In the genomic region with DNA sequence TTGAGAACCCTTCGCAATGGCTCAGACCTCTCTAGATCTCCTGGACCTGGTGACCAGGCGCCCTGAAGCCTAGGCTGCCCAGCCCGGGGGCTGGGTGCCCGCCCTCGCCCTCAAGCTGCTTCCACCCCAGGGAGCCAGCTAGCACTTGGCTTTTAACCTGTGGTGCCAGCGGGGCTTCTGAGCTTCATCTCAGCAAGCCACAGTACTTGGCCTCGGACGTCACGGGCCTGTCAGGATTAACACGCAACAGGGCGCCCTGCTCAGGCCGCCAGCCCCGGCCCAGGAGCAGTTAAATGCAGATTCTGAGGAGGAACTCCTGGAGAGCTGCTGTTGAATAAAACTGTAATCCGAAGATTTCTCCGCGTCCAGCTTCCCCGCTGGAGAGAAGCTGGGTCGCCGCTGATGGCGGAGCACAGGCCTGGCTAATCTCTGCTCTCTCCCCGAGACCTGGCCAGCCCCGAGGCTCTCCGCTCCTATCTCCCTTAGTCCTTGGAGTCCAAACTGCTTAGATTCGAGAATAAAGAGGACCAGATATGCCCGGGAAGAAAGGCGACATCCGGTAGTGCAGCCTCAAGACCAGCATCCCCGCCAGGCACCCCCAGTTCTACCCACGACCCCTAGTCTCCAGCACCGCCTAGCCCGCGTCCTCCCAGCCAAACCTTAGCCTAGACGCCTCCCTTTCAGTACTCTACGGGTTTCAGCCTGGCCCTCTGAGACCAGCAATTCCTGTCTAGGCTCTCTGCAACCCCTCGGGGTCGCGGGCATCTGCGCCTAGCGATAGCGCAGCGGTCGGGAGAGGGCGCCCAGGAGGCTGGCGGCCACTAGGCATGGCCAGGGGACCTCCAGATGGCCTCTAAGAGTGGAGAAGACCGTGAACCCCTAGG, we compare ENCODE assay signal across 8 mouse cellular contexts. TPM values are rescaled to one million over a fixed set of nuclear protein-coding genes. Genes with fewer than 3 reads are reported as not detected.
DNase-seq lines count a peak whose midpoint lies in the region; ATAC-seq and TF ChIP-seq lines count a peak whose summit lies in the region.

No protein-coding gene starts in this region.

- H3K36me3 ChIP-seq in forebrain, embryonic 12.5 days (replicated peaks): no peaks in the 10 kb centered on the region
- H3K36me3 ChIP-seq in hindbrain, embryonic 14.5 days (replicated peaks; ENCODE audit: control insufficient read depth, insufficient read depth): peaks cover 40% of the 10 kb centered on the region

- H3K9me3 ChIP-seq in forebrain, embryonic 12.5 days: no peaks in the 10 kb centered on the region
- no peaks in the 10 kb centered on the region for H3K9me3 ChIP-seq in hindbrain, embryonic 14.5 days (ENCODE audit: control insufficient read depth, low read length)

- peaks cover 50% of the 10 kb centered on the region for H3K27me3 ChIP-seq in forebrain, embryonic 12.5 days
- no peaks in the 10 kb centered on the region for H3K27me3 ChIP-seq in hindbrain, embryonic 14.5 days (ENCODE audit: control insufficient read depth, insufficient read depth, low read length)

- H3K9ac ChIP-seq in forebrain, embryonic 12.5 days: peak overlapping the region; percentile 34
- H3K9ac ChIP-seq in hindbrain, embryonic 14.5 days: peak overlapping the region; percentile 100

- peak; percentile 47 for DNase-seq in ES-CJ7 (ENCODE audit: low read depth, low spot score)
- DNase-seq in adrenal gland, postnatal 36 days: peak; percentile 66 to 72
- DNase-seq in hindbrain, embryonic 14.5 days (ENCODE audit: low spot score): peak; percentile 52
- DNase-seq in lung, postnatal 36 days: peak; percentile 29
- DNase-seq in layer of hippocampus, adult 18-20 months (ENCODE audit: low spot score in 2 of 2): no peak
- no peak for DNase-seq in gastrocnemius, postnatal 14 days
- no peak for DNase-seq in left cerebral cortex, adult 2 months (ENCODE audit: extremely low spot score in 1 of 2, low spot score in 2 of 2)

- peaks cover 46% of the 10 kb centered on the region for H3K4me1 ChIP-seq in forebrain, embryonic 12.5 days
- H3K4me1 ChIP-seq in hindbrain, embryonic 14.5 days (replicated peaks; ENCODE audit: control insufficient read depth, insufficient read depth, low read length): peaks cover 47% of the 10 kb centered on the region

- WGBS in forebrain, embryonic 12.5 days: 9% methylated on average over 45 of the region's 45 CpGs
- 10% methylated on average over 45 of the region's 45 CpGs for WGBS in hindbrain, embryonic 14.5 days

- peak overlapping the region; percentile 21 for H3K4me3 ChIP-seq in forebrain, embryonic 12.5 days (replicated peaks)
- H3K4me3 ChIP-seq in hindbrain, embryonic 14.5 days (replicated peaks; ENCODE audit: low read length): peak overlapping the region; percentile 74
- no peak overlapping the region for H3K4me3 ChIP-seq in left cerebral cortex, adult 2 months

- intact Hi-C loops in gastrocnemius, postnatal 14 days (cut with DNase I; ENCODE audit: low total_unique reads): no loop called here
- intact Hi-C loops in left cerebral cortex, adult 2 months (cut with DNase I): no loop called here

- peak; percentile 39; the same call in 1 of the 2 replicates for ATAC-seq in forebrain, embryonic 12.5 days (ENCODE audit: low FRiP score)
- ATAC-seq in hindbrain, embryonic 14.5 days (ENCODE audit: low FRiP score): peak; percentile 43

- TF ChIP-seq CTCF in left cerebral cortex, adult 2 months (IDR thresholded peaks at IDR 0.05): no peak

- no peak overlapping the region for H3K27ac ChIP-seq in forebrain, embryonic 12.5 days
- peak overlapping the region; percentile 99 for H3K27ac ChIP-seq in hindbrain, embryonic 14.5 days
- no peak overlapping the region for H3K27ac ChIP-seq in left cerebral cortex, adult 2 months

- peak overlapping the region; percentile 48 for H3K4me2 ChIP-seq in forebrain, embryonic 12.5 days
- H3K4me2 ChIP-seq in hindbrain, embryonic 14.5 days (replicated peaks): peak overlapping the region; percentile 93

RNA-seq across cellular contexts. Expression of gene Meis1, which starts 11.0 kb away (rescaled TPM):
- total RNA-seq in adrenal gland, postnatal 36 days (2021): 10 to 100 TPM; 56.0 to 57.4 TPM
- 40.4 and 44.8 TPM in 2 replicates for polyA plus RNA-seq in forebrain, embryonic 12.5 days (2016; fragmentation: Nextera tagmentation; extraction: Ambion mirVana)
- 171 and 178 TPM in 2 replicates for polyA plus RNA-seq in hindbrain, embryonic 14.5 days (2014; fragmentation: Nextera tagmentation; extraction: Ambion mirVana)
- total RNA-seq in layer of hippocampus, adult 18-20 months (2021): 1 to 10 TPM; 2.1 to 2.2 TPM
- total RNA-seq in gastrocnemius, postnatal 14 days (2021): 1 to 10 TPM; 4.1 to 4.5 TPM
- 1 to 10 TPM; 4.8 to 4.9 TPM for total RNA-seq in left cerebral cortex, adult 2 months (2021)

Comparison
In these comparisons a context has a peak if more than half of its experiments do, and no peak if none do; other contexts are left out.
1. DNase-seq: peak in ES-CJ7 (single experiment), adrenal gland, postnatal 36 days (2 of 2), hindbrain, embryonic 14.5 days (single experiment) and lung, postnatal 36 days (single experiment); none in layer of hippocampus, adult 18-20 months (0 of 2), gastrocnemius, postnatal 14 days (single experiment) and left cerebral cortex, adult 2 months (0 of 2).
2. RNA of gene Meis1, which starts 11.0 kb away (total RNA-seq): 56.0 to 57.4 TPM in adrenal gland, postnatal 36 days; 4.8 to 4.9 TPM in left cerebral cortex, adult 2 months, 4.1 to 4.5 TPM in gastrocnemius, postnatal 14 days and 2.1 to 2.2 TPM in layer of hippocampus, adult 18-20 months; every median in the first group is over 4 times any median in the second.